Mouse (Mus musculus) layer of hippocampus, adult 2 months (tissue): ENCODE results near the gene Irf1. TPM values are rescaled to one million over a fixed set of nuclear protein-coding genes. Genes with fewer than 3 reads are reported as not detected.

ENCODE experiments used
- DNase-seq, 2 experiments: peaks; one replicate each; pipeline ENCODE4 v3.0.0; 2022; ENCODE audit warnings: low spot score in 2 of 2
- H3K27ac ChIP-seq: fragments of 200-600 bp; 2 replicates; pipeline ENCODE4 v1.8.1; 2022
- H3K4me3 ChIP-seq: fragments of 200-600 bp; 2 replicates; pipeline ENCODE4 v1.8.1; 2022; ENCODE audit warnings: mild to moderate bottlenecking
- CTCF ChIP-seq: fragments of 200-600 bp; conservative IDR thresholded peaks from 2 replicates; pipeline ENCODE4 v1.8.1; 2022; ENCODE audit warnings: antibody characterized with exemption, mild to moderate bottlenecking, moderate library complexity
- total RNA-seq, 2 experiments: library from RNA; stranded (reverse); gene quantifications; 2 replicates each; pipeline ENCODE4 v1.2.3; 2021

The Irf1 gene
- total RNA-seq, 2 experiments from 2014 or later: 9.0 to 12.4 TPM

DNA sequence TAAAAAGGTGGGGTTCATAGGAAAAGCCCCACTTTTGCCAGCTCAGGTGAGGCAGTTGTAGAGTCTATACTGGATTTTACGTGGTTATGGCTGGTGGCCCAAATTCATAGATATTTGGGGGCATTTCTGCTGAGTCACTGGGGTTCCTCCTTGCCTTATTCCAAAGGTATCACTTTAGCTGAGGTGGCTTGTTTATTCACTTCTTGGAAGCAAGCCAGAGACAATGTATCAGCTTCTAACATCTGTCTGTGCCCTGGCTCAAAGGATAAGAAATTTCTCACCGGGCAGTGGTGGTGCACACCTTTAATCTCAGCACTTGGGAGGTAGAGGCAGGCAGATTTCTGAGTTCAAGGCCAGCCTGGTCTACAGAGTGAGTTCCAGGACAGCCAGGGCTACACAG is 10.0 kb downstream of the Irf1 start:
- TF ChIP-seq CTCF: no peak
- H3K4me3 ChIP-seq: no peak overlapping the region
- no peak for DNase-seq
- H3K27ac ChIP-seq: no peak overlapping the region

GRCm38 (mm10) chr11:53780262-53780661 is 10.4 kb downstream of the Irf1 start:
- DNase-seq: no peak
- Histone ChIP-seq H3K4me3 (no peak overlapping the region), H3K27ac (no peak overlapping the region)
- TF ChIP-seq CTCF: no peak

- DNase-seq: no peak
- TF ChIP-seq CTCF: no peak
- Histone ChIP-seq H3K4me3 (no peak overlapping the region), H3K27ac (no peak overlapping the region)
These were observed 11.5 kb downstream of the Irf1 start for GRCm38 (mm10) chr11:53781201-53781775.

GRCm38 (mm10) chr11:53781964-53782363 is 12.2 kb downstream of the Irf1 start:
- Histone ChIP-seq H3K4me3 (no peak overlapping the region), H3K27ac (no peak overlapping the region)
- no peak for DNase-seq
- no peak for TF ChIP-seq CTCF

- DNase-seq: no peak
- Histone ChIP-seq H3K27ac (no peak overlapping the region), H3K4me3 (no peak overlapping the region)
- TF ChIP-seq CTCF: no peak
These were observed 13.5 kb downstream of the Irf1 start for GRCm38 (mm10) chr11:53783288-53783687.

DNA sequence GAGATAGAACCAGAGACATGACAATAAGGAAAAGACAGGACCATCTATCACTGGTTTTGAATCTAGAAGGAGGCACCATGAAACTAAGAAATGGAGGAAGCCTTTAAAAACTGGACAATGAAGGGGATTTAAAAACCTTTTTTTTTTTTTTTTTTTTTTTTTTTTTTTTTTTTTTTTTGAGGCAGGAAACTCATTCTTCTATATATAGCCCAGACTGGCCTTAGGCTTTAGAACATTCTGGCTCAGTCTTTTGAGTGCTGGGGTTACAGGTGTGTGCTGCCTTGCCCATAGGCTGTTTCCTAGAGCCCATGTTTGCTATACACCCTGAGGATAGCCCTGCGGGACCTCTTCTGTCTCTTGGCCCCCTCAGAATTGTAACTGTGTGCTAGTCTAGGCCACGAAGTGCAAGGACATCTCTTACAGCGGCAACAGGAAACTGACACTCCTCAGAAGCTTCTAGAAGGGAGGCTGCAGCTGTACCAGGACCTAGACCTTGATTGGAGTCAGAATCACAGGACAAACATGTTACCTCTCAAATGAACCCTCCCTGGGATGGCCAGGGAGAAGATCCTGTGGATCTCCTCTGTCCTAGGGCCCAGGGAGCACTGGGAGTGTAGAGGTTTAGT is 15.6 kb downstream of the Irf1 start:
- Histone ChIP-seq H3K27ac (no peak overlapping the region), H3K4me3 (no peak overlapping the region)
- no peak for DNase-seq
- no peak for TF ChIP-seq CTCF

- DNase-seq: no peak
- H3K27ac ChIP-seq: no peak overlapping the region
- H3K4me3 ChIP-seq: no peak overlapping the region
- no peak for TF ChIP-seq CTCF
These were observed 16.5 kb downstream of the Irf1 start for GRCm38 (mm10) chr11:53786058-53787031.

- DNase-seq: no peak
- TF ChIP-seq CTCF: no peak
- H3K27ac ChIP-seq: no peak overlapping the region
- no peak overlapping the region for H3K4me3 ChIP-seq
These were observed 18.4 kb downstream of the Irf1 start for GRCm38 (mm10) chr11:53788196-53788595.

DNA sequence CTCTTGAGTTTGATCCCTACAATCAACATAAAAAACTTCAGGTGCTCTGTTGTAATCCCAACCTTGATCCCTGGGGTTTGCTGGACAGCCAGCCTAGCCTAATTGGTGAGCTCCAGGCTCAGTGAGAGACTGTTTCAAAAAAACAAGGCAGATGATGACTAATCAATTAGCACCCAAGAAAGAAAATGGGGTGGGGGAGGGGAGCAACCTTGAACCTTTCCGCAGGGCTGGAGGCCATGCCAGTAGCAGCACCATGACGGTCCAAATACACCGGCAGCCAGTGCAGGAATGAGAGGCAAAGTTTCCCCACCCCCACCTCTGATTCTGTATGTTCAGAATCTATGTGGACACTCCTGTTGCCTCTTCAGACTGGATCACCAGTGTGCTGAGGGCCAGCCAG is 19.5 kb downstream of the Irf1 start:
- Histone ChIP-seq H3K4me3 (no peak overlapping the region), H3K27ac (no peak overlapping the region)
- no peak for TF ChIP-seq CTCF
- DNase-seq: no peak

GRCm38 (mm10) chr11:53792986-53793385 is 23.2 kb downstream of the Irf1 start:
- DNase-seq: peak; percentile 47 to 59
- H3K4me3 ChIP-seq: no peak overlapping the region
- H3K27ac ChIP-seq: no peak overlapping the region
- no peak for TF ChIP-seq CTCF

GRCm38 (mm10) chr11:53794015-53794414 is 24.2 kb downstream of the Irf1 start:
- no peak for DNase-seq
- TF ChIP-seq CTCF: no peak
- H3K4me3 ChIP-seq: no peak overlapping the region
- peak overlapping the region; percentile 46; the same call in 1 of the 2 replicates for H3K27ac ChIP-seq

DNA sequence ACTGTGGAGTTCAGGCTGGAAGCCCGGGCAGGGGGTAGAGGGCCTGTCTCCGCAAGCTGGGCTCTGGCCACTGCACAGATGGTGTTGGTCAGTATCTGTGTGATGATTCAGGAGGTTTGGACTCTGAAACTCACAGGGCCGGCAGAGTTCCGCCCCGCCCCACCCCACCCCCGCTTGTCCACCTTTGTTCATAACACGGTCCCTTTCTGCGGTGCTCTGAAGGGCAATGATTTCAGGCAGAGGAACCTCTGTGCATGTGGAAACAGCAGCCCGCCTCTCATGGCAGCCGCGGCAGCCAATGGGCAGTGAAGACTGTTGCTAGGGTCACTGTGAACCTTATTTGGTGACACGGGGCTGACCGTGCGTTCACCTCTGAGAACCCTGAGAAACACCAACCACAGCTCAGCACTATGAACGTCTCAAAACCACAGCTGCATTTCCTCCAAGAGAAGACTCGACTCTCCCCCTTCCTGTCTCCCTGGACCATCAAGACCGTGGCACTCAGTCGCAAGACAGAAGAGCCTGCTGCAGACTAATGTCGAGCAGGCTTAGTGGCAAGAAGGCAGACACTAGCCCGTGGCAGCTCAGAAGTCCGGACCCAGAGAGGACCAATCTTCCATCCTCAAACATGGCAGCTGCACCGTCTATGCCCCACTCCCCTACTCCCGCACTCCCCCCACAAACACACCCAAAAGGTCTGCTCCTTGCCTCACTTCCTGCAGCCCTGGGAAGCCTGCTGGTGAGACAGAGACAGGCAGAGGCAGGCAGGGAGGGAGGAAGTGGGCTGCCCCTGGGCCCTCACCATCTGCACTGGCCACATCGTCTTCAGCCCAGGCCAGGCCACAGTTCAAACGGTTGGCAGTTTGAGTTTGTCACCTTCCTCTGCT is 25.1 kb downstream of the Irf1 start:
- Histone ChIP-seq H3K27ac (peak overlapping the region; percentile 46; the same call in 1 of the 2 replicates), H3K4me3 (no peak overlapping the region)
- 0 out of 2 replicates have a peak, but pooled peaks have one; percentile 10 for TF ChIP-seq CTCF
- no peak for DNase-seq
